Mouse (Mus musculus) neural tube, embryonic 12.5 days (tissue): ENCODE results near the gene Glo1. TPM values are rescaled to one million over a fixed set of nuclear protein-coding genes. Genes with fewer than 3 reads are reported as not detected.

ENCODE experiments used
- ATAC-seq: fragments of 200-750 bp; cut with Nextera tagmentation; 2 replicates; pipeline ENCODE4 v1.8.0; 2017; ENCODE audit warnings: low read depth, mild to moderate bottlenecking, moderate TSS enrichment, moderate library complexity; ENCODE audit not compliant: low FRiP score
- H3K27ac ChIP-seq: fragments of 300-500 bp; sonication (generic); 2 replicates; pipeline ENCODE4 v1.5.1; 2016
- H3K27me3 ChIP-seq: fragments of 300-500 bp; sonication (generic); replicated peaks from 2 replicates; pipeline ENCODE4 v1.6.1; 2016; ENCODE audit warnings: mild to moderate bottlenecking
- H3K36me3 ChIP-seq: fragments of 300-500 bp; sonication (generic); 2 replicates; pipeline ENCODE4 v1.6.1; 2016; ENCODE audit warnings: mild to moderate bottlenecking
- H3K4me1 ChIP-seq: fragments of 300-500 bp; sonication (generic); 2 replicates; pipeline ENCODE4 v1.6.1; 2016
- H3K4me2 ChIP-seq: fragments of 300-500 bp; sonication (generic); replicated peaks from 2 replicates; pipeline ENCODE4 v1.6.1; 2016; ENCODE audit warnings: mild to moderate bottlenecking
- H3K4me3 ChIP-seq: fragments of 300-500 bp; sonication (generic); 2 replicates; pipeline ENCODE4 v1.5.1; 2016
- H3K9ac ChIP-seq: fragments of 300-500 bp; sonication (generic); 2 replicates; pipeline ENCODE4 v1.6.1; 2016; ENCODE audit warnings: mild to moderate bottlenecking
- H3K9me3 ChIP-seq: fragments of 300-500 bp; sonication (generic); 2 replicates; pipeline ENCODE4 v1.6.1; 2016; ENCODE audit warnings: mild to moderate bottlenecking
- WGBS: fragments of 180-500 bp; shearing (Covaris S2); methylation state at CpG from one replicate; pipeline ENCODE4 v1.1.7; 2016; 5-methylcytosine and 5-hydroxymethylcytosine counted together
- polyA plus RNA-seq: library from polyadenylated mRNA; unstranded; fragments of >200 nt; fragmentation: Nextera tagmentation; extraction: Ambion mirVana; gene quantifications from 2 replicates; pipeline ENCODE4 v1.2.1, GENCODE M21; 2016

Gene Glo1
- polyA plus RNA-seq, 1 experiment from 2014 or later: 183 TPM

- no peaks in the 10 kb centered on the region for H3K9me3 ChIP-seq
- H3K27ac ChIP-seq: no peak overlapping the region
- H3K9ac ChIP-seq: no peak overlapping the region
- H3K36me3 ChIP-seq: no peaks in the 10 kb centered on the region
- WGBS: 49% methylated on average over 9 of the region's 9 CpGs
- H3K4me2 ChIP-seq: no peak overlapping the region
- H3K27me3 ChIP-seq: no peaks in the 10 kb centered on the region
- H3K4me3 ChIP-seq: no peak overlapping the region
- ATAC-seq: no peak
- peaks cover 5% of the 10 kb centered on the region; the same call in 1 of the 2 replicates for H3K4me1 ChIP-seq
Observed at GRCm38 (mm10) chr17:30549899-30550773, 76.5 kb downstream of the Glo1 start.

DNA sequence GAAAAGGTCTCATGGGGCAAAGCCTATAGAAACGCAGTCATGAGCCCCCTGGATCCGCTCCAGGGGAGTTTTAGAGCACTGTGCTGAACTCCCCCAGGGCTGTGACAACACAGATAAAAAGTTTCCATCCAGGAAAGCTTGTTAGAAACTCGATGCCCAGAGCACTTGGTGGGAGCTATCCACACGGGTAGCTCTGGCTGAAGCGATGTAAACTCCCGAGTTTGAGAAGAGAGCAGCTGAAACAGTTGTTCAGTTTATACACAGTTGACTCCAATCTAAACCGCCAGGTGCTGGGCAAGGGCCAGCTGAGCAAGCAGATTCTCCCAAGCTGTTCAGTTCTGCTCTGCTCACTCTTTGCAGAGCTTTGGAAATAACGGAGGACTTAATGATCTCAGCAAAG is 87.6 kb downstream of the Glo1 start:
- ATAC-seq: no peak

DNA sequence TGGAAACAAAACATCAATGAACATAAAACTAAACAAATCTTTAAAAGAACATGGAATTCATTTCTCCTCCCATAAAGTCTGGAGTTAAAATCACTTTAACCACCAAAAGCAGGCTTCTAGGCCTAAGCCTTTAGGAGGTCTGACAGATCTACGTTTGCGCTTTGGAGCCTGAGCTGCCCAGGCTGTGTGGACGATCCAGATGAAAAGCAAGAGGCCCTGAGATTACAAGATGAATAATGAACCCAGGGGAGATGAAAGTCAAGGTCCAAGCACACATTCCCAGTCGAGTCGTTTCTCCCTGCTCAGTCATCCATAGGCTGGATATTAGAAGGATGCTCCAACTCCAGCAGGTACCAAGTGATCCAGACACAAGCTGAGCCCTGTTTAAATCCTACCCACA is 90.0 kb downstream of the Glo1 start:
- Histone ChIP-seq H3K4me3 (no peak overlapping the region), H3K9ac (no peak overlapping the region), H3K27me3 (no peaks in the 10 kb centered on the region), H3K4me2 (no peak overlapping the region), H3K27ac (no peak overlapping the region), H3K36me3 (no peaks in the 10 kb centered on the region), H3K9me3 (no peaks in the 10 kb centered on the region), H3K4me1 (peaks cover 5% of the 10 kb centered on the region)
- ATAC-seq: no peak
- WGBS: 59% methylated on average over 5 of the region's 5 CpGs

More for the DNA sequence above, 87.6 kb downstream of the Glo1 start:
- Histone ChIP-seq H3K9me3 (no peaks in the 10 kb centered on the region), H3K27me3 (no peaks in the 10 kb centered on the region), H3K4me3 (no peak overlapping the region), H3K4me1 (peaks cover 9% of the 10 kb centered on the region), H3K27ac (no peak overlapping the region), H3K36me3 (no peaks in the 10 kb centered on the region), H3K9ac (no peak overlapping the region), H3K4me2 (no peak overlapping the region)
- WGBS: 59% methylated on average over 8 of the region's 8 CpGs

Other genes starting within 250 kb of the Glo1 start
- 88.6 and 96.6 TPM in 2 replicates for gene Btbd9, start 50.4 kb downstream of the Glo1 start, polyA plus RNA-seq
- 0.84 and 1.4 TPM in 2 replicates for gene Dnah8, start 2.5 kb downstream of the Glo1 start, polyA plus RNA-seq